Mouse (Mus musculus) intestine, postnatal 0 days (tissue): Measurements from ENCODE around the gene Cul4a. TPM values are rescaled to one million over a fixed set of nuclear protein-coding genes. Genes with fewer than 3 reads are reported as not detected.

Source experiments
- ATAC-seq: fragments of 200-750 bp; cut with Nextera tagmentation; 2 replicates; pipeline ENCODE4 v1.8.0; 2017; ENCODE audit warnings: mild to moderate bottlenecking, moderate TSS enrichment, moderate library complexity
- H3K27ac ChIP-seq: fragments of 300-500 bp; sonication (generic); 2 replicates; pipeline ENCODE4 v1.5.1; 2014; ENCODE audit warnings: mild to moderate bottlenecking, low read depth, low read length, moderate library complexity
- H3K27me3 ChIP-seq: fragments of 300-500 bp; sonication (generic); replicated peaks from 2 replicates; pipeline ENCODE4 v1.6.1; 2014; ENCODE audit warnings: low read length, mixed read lengths; ENCODE audit not compliant: control insufficient read depth, insufficient read depth
- H3K36me3 ChIP-seq: fragments of 300-500 bp; sonication (generic); 2 replicates; pipeline ENCODE4 v1.6.1; 2014; ENCODE audit warnings: mild to moderate bottlenecking, moderate library complexity; ENCODE audit not compliant: control insufficient read depth, insufficient read depth
- H3K4me1 ChIP-seq: fragments of 300-500 bp; sonication (generic); replicated peaks from 2 replicates; pipeline ENCODE4 v1.6.1; 2014; ENCODE audit warnings: antibody characterized with exemption, low read length, mixed read lengths; ENCODE audit not compliant: control insufficient read depth, insufficient read depth
- H3K4me2 ChIP-seq: fragments of 300-500 bp; sonication (generic); replicated peaks from 2 replicates; pipeline ENCODE4 v1.6.1; 2014; ENCODE audit warnings: low read depth, mild to moderate bottlenecking, moderate library complexity
- H3K4me3 ChIP-seq: fragments of 300-500 bp; sonication (generic); 2 replicates; pipeline ENCODE4 v1.5.1; 2014; ENCODE audit warnings: low read depth, low read length
- H3K9ac ChIP-seq: fragments of 300-500 bp; sonication (generic); 2 replicates; pipeline ENCODE4 v1.6.1; 2014; ENCODE audit warnings: mild to moderate bottlenecking, low read depth, low read length
- H3K9me3 ChIP-seq: fragments of 300-500 bp; sonication (generic); 2 replicates; pipeline ENCODE4 v1.6.1; 2016; ENCODE audit warnings: mixed run types; ENCODE audit not compliant: control insufficient read depth
- CTCF ChIP-seq: sonication (generic); IDR thresholded peaks from 2 replicates; pipeline ENCODE4 v1.5.1; 2016; ENCODE audit warnings: low read depth, mild to moderate bottlenecking, control low read depth, antibody characterized with exemption, moderate library complexity
- WGBS: fragments of 180-500 bp; shearing (Covaris S2); extraction: QIAGEN DNeasy Blood & Tissue Kit; methylation state at CpG from one replicate; pipeline ENCODE4 v1.1.7; 2014; 5-methylcytosine and 5-hydroxymethylcytosine counted together
- microRNA counts: library from miRNA; unstranded; fragments of <30 nt; microRNA quantifications from one replicate; lab custom pipeline; 2016
- microRNA-seq: library from miRNA; unstranded; fragments of <30 nt; microRNA quantifications from one replicate; pipeline ENCODE4, GENCODE M21; 2016
- polyA plus RNA-seq: library from polyadenylated mRNA; unstranded; fragments of >200 nt; fragmentation: Nextera tagmentation; extraction: Ambion mirVana; gene quantifications from 2 replicates; pipeline ENCODE4 v1.2.1, GENCODE M21; 2015

Gene Cul4a
- polyA plus RNA-seq, 1 experiment from 2014 or later = 44.9 TPM

DNA sequence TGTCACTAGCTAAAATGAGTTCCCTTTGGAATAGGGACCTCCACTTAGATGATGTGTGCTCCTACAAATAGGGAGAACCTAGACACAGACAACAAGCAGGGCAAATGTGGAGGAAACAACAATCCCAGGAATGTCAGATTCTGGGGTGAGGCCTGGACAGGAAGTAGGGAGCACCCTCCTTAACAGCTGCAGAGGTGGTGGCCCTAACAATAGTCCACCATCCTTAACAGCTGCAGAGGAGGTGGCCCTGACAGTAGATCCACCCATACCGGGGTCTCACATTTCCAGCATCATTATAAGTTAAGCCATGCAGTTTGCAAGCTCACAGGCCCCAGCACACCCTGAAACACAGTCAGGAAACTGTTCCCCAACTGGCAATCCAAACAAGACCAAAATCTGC, 83.4 kb downstream of the Cul4a start:
- H3K4me3 ChIP-seq = no peak overlapping the region
- no peaks in the 10 kb centered on the region for H3K27me3 ChIP-seq
- TF ChIP-seq CTCF = no peak
- H3K36me3 ChIP-seq = peaks cover 61% of the 10 kb centered on the region
- no peak overlapping the region for H3K27ac ChIP-seq
- WGBS = 85% methylated on average over 1 of the region's 1 CpGs
- no peak for ATAC-seq
- H3K9ac ChIP-seq = no peak overlapping the region
- H3K4me1 ChIP-seq = no peaks in the 10 kb centered on the region
- no peaks in the 10 kb centered on the region for H3K9me3 ChIP-seq
- H3K4me2 ChIP-seq = no peak overlapping the region

DNA sequence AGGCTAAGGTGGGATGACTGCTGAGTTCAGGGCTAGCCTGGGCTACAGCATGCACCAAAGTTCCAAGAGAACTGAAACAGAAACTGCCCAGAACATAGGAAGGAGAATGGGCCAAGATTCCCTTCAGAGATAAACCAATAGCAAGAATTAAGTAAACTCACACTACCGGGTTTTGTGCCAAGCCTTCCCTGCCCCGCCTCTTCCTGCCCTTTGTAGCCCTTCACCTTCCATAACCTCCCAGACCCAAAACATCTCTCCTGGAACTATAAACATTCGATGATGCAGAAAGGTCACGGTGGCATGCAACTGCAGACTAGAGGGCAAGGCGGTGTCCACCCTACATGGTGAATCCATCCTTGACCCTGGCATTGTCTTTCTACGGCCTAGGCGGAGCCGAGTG, 84.8 kb downstream of the Cul4a start:
- H3K4me3 ChIP-seq = no peak overlapping the region
- H3K27me3 ChIP-seq = no peaks in the 10 kb centered on the region
- H3K27ac ChIP-seq = no peak overlapping the region
- H3K4me2 ChIP-seq = no peak overlapping the region
- no peak for TF ChIP-seq CTCF
- 85% methylated on average over 8 of the region's 8 CpGs for WGBS
- no peak overlapping the region for H3K9ac ChIP-seq
- no peaks in the 10 kb centered on the region for H3K4me1 ChIP-seq
- peaks cover 48% of the 10 kb centered on the region; the same call in 1 of the 2 replicates for H3K36me3 ChIP-seq
- ATAC-seq = no peak
- H3K9me3 ChIP-seq = no peaks in the 10 kb centered on the region

DNA sequence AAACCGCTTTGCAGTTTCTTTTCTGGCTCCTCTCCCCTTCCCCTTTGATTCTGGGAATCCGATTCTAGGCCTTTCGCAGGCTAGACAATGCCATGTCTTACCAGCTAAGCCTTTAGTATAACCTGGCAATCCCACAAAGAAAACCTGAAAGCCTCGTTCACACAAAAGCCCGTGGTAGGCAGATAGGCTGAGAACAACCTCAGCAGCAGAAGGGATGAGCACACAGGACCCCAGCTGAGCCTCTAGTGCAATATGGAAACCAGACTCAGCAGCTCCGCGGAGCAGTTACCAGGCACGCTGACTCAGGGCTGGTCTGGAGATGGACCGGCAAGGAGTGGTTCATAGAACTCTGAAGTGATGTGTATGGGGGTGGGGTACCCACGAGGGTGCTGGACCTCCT, 89.4 kb downstream of the Cul4a start:
- TF ChIP-seq CTCF = no peak
- ATAC-seq = no peak
- Histone ChIP-seq H3K4me3 (no peak overlapping the region), H3K9ac (no peak overlapping the region), H3K9me3 (no peaks in the 10 kb centered on the region), H3K27me3 (no peaks in the 10 kb centered on the region), H3K4me1 (no peaks in the 10 kb centered on the region), H3K4me2 (no peak overlapping the region), H3K36me3 (peaks cover 14% of the 10 kb centered on the region; the same call in 1 of the 2 replicates), H3K27ac (no peak overlapping the region)
- 53% methylated on average over 10 of the region's 10 CpGs for WGBS

DNA sequence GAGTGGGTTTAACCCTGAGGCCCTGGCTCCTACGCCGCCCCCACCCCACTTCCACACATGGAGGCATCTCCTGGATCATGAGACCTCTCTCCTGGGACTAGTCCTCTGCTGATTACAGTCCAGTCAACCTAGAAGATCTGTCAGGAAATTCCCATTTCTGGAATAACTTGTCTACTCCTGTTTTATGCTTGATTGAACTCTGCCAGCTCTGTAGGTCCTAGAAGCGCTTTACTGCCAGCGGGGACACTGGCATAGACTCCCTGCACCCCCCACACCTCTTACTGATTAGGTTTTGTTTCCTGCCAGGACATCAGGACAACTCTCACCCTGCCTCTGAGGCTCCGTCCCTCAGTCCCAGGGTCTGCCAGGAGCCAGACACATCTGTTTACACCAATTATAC, 92.1 kb downstream of the Cul4a start:
- Histone ChIP-seq H3K36me3 (no peaks in the 10 kb centered on the region; the same call in 1 of the 2 replicates), H3K27me3 (no peaks in the 10 kb centered on the region), H3K4me3 (no peak overlapping the region), H3K9ac (no peak overlapping the region), H3K4me1 (no peaks in the 10 kb centered on the region), H3K4me2 (peak overlapping the region; percentile 21; the same call in 1 of the 2 replicates), H3K27ac (no peak overlapping the region), H3K9me3 (no peaks in the 10 kb centered on the region)
- 89% methylated on average over 5 of the region's 5 CpGs for WGBS
- ATAC-seq = no peak
- TF ChIP-seq CTCF = no peak

MicroRNAs encoded within 50 kb of the gene (microRNA counts, 519-probe panel; counts per million panel counts)
- 2,501 counts per million, percentile 23 among the panel's probes with 10 or more counts for microRNA mmu-miR-1968 (lab: Ali Mortazavi, UCI)

Small RNA genes within 50 kb of the gene (microRNA-seq; reads per million reads assigned to microRNA genes)
- gene Mir1968 = 28.0 reads per million, percentile 31 among the genes with 10 or more reads in this experiment
- gene Mir7065 = not detected

Other genes starting within 250 kb of the Cul4a start
- gene Mcf2l, start 231.8 kb upstream of the Cul4a start, polyA plus RNA-seq = 5.7 and 6.7 TPM in 2 replicates
- 0.08 TPM in 2 replicates for gene F7, start 79.6 kb upstream of the Cul4a start, polyA plus RNA-seq
- 111 and 116 TPM in 2 replicates for gene F10, start 68.3 kb upstream of the Cul4a start, polyA plus RNA-seq
- 15.9 and 19.5 TPM in 2 replicates for gene Proz, start 44.7 kb upstream of the Cul4a start, polyA plus RNA-seq
- gene Pcid2, start 162 bp upstream of the Cul4a start, polyA plus RNA-seq = 9.6 TPM in 2 replicates
- gene Lamp1, start 53.5 kb downstream of the Cul4a start, polyA plus RNA-seq = 847 and 854 TPM in 2 replicates
- 110 and 113 TPM in 2 replicates for gene Grtp1, start 95.0 kb downstream of the Cul4a start, polyA plus RNA-seq
- 0.48 TPM in 1 of 2 replicates, not detected in the other for gene Adprhl1, start 148.5 kb downstream of the Cul4a start, polyA plus RNA-seq
- 7.3 and 7.9 TPM in 2 replicates for gene Dcun1d2, start 182.5 kb downstream of the Cul4a start, polyA plus RNA-seq
- gene Tmco3, start 182.6 kb downstream of the Cul4a start, polyA plus RNA-seq = 18.5 and 22.2 TPM in 2 replicates
- gene Tfdp1, start 233.1 kb downstream of the Cul4a start, polyA plus RNA-seq = 50.3 and 51.2 TPM in 2 replicates